Mouse (Mus musculus) layer of hippocampus, adult 8-10 months (tissue): ENCODE measurements at regions not wholly inside any gene's neighbourhood (a gene's known extent, or its start where the extent isn't known, plus 50 kb on each side); places are given as distances from the start of the nearest gene placed in this dataset.

Experiments used
- DNase-seq, 2 experiments: peaks; one replicate each; pipeline ENCODE4 v3.0.0; 2022; ENCODE audit warnings: low spot score in 2 of 2

DNA sequence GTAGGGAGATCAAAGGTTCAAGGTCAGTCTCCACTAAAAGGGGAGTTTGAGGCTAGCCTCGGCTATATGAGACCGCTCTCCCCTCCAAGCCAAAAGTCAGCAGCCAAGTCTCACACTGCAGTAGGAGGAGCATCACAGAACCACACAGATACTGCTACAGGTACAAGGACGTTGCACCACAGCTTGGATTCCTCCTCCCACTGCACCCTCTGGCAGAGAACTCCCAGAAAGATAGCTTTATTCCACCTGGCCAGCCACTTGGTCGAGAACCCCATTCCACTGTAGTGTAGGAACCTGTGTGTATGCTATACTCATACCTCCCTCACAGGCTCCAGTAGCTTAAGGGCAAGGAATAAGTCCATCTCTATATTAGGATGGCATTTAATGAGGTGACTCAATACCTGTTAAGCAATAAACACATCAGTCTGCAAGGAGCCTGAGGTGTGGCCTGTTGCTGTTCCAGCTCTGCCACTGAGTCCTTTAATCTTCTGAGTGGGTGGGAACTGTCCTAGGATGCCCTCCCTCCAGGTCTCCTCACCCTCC is 254.0 kb downstream of the Sox4 start:
- DNase-seq = no peak

DNA sequence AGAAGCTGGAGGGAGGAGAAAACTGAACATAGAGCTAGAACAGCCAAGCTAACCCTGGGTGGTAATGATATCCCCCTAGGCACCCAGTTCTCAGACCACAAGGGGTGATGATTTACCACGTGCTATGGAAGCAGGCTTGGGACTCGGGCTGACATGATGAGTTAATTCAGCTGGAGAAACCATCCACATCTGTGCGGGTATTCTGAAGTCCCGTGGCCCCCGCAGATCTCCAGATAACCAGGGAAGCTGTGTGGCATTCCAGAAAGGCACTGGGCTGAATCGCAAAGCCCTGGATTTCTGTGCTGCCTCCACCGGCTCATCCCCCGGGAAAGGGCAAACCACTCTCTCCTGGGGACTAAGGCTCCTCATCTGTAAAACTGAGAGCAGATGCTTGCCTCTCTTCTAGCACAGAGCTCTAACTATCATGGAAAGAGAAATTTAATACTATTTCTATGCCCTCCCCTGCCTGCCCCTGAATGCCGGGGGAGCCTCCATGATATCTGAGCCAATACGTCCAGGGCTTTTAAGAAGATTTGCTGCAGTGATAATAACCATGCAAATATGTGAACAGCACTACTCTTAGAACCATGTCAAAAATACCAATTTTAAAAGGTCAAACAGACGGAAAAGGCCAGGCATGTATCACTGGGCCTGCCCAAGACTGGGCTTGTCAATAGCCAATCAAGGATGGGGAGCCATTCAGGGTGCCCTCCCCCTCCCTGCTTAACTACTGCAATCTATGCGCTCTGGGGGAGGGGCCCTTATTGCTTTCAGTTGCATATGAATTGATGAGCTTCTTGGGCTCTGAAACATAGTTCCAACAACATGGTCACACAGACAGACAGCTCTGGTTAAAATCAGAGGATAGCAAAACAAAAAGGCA is 255.5 kb downstream of the Sox4 start:
- no peak for DNase-seq

DNA sequence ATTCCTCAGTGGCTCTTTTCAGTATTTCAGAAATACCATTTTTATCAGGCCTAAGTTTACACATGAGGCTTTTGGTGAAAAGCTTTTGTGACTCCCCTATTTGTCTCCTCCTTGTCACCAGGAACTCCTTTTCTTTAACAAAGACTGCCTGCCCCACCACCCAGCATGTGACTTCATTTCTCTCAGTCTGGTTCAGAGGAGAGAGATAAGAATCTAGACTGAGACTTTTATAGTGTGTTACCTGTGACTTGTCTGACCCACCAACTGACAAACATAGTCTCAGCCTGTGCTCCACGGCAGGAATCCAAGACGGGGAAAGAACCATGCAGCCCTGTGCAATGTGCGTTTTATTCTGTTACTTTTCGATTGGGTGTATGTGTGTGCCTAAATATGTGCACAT is 260.4 kb downstream of the Sox4 start:
- no peak for DNase-seq

DNA sequence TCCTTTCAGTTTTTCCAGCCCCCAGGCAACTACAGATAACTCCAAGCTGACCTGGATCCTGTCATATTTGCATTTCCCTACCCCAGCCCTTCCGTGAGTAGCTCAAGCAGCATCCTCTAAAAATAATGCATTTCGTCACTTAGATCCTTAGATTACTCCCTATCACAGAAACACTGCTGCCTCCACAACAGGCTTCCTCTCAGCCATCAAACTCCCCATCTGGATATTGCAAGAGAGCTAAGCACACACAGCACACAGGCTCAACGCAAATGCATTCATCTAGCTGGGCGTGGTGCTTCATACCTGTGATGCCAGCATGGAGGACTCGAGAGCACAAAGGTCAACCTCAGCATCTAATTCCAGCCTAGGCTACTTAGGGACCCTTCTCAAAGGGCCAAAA is 260.9 kb downstream of the Sox4 start:
- no peak for DNase-seq

DNA sequence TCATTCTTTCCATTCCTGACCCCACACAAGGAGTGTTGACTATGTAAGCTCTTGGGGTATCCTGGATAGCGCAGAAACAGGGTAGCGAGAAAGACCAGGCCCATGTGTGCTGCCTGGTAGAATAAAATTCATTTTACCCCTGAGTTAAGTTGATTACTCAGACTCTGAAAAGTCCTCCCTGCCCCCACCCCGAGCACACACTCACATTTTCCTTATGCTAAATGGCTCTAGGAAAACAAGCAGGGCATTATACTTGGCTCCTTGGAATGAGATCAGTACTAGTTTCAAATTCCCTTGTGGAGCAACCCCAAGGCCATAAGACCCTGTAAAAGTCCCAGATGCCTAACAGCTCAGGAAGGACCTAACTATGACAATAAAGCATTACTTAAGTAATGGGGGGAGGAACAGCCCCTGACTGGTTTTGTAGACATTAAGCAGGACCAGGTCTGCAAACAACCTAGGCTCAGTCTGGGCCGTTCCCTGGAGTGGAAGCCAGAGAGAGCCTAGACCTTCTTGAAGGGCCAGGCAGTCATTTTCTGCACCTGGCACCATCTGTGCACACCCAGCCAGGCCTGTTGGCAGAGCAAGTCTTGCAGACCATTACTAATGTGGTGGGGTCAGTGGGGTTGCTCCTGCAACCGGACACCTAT is 262.9 kb downstream of the Sox4 start:
- no peak for DNase-seq

DNA sequence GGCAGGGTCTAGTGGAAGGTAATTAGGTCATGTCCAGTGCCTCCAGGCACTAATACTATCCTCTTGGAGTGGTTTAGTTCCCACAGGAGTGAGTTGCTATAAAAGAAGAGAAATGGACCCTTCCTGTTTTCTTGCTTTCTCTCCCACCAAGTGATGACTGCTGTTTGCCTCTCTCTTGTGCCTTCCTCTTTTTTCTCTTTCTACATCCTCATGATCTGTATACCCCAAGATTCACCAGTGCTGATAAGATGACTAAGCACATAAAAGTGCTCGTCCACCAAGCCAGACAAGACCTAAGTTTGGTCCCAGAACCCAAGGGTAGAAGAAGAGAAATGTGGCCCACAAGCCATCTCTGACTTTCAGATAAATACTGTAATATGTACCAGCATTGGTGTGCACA is 265.7 kb downstream of the Sox4 start:
- no peak for DNase-seq

DNA sequence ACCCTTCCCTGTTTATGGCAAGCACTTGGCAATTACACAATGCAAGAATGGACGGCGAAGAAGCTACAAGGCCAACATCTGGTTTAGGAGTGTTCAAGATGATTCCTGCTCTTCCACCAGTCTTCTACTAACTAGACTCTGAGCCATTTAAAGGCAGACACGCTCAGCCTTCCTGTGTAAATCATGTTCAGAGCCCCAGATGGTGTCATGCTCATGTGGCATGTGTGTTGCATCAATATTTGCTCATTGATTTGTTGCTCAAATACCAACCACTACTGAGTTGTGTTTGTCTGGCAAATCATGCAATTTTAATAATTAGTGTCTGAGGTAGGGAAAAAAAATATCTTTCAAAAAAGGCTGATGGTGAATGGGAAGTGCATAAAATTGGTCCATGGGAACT is 269.2 kb downstream of the Sox4 start:
- no peak for DNase-seq

DNA sequence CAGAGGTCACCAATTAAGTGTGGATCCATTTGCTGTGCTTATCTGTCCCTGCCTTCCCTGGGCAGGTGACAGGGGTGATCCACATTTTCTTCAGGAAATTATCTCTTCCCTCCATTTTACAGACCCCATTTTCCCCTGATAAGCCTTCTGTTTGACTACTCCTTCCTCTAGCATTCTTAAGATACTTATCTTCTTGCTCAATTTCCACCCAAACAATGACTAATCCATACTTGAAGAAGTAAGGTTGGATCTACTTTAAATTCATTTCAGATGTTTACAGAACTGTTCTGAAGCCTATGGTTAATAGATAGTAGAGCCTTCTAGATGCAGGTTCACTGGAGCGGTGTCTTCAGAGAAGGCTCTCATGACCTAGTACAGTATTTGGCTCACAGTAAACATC is 273.2 kb downstream of the Sox4 start:
- DNase-seq = no peak

DNA sequence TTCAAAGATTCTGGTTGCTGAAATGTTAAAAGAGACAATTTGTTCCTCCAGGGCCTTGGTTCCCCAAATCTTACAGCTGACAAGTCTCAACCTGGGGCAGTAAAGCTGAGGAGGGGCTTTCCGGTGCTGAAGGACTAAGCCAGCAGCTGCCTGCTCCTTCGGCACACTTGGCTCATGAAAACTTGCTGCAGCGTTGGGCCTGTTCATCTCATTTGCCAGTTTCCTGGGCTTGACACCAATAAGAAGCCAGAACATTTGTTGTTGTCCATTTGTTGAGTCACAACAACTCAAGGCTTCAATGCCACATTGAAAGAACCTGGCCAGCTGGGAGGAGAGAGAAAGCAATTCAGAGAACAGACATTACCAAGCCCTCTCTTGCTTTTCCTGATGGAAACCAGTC is 279.9 kb downstream of the Sox4 start:
- DNase-seq = no peak

DNA sequence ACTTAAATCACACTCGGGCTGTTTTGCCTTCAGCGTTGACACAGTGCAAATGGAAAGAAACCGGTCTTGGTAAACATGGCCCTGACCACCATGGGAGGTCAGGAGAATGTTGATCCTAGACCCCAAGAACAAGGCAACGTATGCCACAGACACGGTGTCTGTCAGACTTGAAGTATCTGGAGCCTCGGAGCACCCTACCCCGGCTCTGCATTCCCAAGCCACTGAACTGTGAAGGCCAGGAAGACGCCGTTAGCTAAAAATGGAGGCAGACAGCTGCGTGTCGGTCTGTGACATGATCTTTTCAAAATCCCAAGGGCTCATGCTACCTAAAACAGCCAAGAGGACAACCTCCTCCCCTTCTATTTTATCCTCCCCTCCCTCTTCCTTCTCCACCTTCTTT is 282.0 kb downstream of the Sox4 start:
- DNase-seq = no peak

DNA sequence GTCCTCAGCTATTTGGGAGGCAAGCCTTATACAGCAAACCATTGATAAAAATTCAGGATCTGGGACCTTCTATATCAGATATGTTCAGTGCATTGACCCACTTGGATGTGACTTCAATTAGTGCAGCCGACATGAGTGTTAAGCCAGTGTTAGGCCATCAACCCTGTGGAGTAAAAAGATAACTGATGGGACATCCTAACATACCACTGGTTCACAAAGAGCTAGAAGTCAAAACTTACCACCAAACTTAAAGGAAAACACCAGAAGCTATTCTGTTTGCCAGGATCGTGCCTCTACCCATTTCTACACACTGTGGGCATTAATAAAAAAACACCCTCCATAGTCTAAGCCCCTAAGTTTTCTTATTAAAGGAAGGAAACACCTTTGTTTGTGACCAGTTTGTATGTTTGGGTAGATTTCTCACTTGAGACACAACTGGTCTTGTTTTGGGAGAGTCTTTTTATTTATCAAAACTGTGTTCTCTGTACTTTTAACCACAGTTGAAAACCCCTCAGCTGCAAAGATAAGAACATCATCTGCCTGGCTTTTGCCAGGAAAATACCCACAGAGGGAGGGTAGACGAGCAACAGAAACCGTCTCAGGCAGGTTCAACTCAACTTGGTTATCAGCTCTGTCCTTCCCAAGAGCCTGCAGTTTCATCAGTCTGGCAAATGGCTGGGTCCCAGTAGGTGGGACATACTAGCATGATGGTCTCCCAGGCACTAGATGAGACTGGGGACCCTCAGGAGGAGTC is 283.5 kb downstream of the Sox4 start:
- no peak for DNase-seq

DNA sequence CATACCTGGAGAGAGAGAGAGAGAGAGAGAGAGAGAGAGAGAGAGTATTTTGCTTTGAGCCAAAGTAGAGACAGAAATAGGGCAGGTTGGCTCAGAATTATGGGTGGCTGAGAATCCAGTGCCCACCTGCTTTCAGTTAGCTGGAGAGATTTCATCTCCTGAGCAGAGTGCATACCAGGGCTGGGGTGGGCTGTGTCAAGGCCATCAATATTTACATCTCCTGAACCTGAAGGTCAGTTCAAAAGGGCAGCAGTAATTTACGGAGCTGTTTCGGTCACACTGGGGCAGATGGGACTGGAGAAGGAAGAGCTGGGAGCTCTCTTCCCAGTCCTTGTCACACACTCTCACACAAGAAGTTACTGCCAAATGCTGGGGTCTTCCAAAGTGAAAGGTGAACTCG is 286.7 kb downstream of the Sox4 start:
- DNase-seq = no peak

DNA sequence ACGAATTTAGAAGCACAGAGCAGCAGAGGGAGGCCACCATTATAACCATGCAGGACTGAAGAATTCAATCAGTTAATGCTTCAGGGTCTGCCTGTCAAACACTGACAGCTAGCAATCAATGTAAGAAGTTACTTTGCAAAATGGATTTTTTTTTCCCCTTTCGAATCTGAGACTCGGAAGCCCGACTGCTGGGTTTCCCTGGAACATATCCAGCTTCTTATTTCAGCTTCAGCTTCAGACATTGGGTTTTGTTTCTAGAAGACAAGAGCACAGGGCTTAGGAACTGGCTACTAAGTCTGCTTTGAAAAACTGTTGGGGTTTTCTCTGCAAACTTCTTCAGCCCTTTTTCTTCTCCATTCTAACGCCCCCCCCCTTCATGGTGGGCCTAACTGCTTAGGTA is 288.4 kb downstream of the Sox4 start:
- DNase-seq = no peak

DNA sequence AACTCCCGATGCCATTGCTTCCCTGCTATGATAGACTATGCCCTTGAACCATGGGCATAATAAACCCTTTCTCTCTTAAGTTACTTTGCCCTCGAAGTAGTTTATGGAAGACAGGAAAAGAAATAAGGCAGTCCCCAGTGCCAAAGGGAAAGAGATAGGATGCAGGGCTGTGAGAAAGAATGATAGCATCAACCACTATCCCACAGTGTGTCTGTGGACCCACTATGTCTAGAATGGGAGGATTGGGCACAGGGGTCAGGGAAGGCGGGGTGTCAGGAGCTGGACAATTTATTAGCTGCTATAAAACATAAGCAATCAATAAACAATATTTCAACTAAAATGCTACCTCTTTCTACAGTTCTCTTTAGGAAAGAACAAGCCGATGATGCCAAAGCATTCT is 288.8 kb downstream of the Sox4 start:
- DNase-seq = no peak

DNA sequence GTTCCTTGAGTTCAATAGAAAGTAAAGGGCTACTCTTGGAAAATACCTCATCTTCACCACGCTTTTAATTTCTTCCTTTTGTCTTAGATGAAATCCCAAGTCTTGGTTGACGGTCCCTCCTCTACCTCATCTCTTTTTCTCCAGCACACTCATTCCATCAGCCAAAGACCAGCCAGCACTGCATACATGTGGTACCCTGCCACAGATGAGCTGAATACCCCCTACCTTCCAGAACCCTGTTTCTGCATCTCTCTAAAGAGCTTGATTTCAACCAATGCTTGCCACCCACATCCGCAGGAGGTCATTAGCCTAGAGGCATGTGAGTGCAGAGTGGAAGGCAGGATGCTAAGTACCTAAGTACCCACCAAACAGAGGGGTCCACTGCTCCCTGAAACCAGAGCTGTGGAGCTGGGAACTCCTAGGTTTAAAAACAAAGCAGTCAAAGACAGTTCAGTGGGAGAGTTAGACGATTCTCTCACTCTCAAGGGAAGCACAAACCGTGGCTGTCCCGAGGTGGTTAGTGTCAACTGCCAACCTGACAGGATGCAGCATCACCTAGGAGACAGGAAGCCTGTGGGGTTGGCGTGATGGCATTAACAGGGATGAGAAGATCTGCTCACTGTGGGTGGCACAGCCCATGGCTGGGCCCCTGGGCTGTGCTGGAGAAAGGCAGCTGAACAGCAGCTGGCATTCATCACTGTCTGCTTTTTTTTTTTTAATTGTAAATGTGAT is 289.4 kb downstream of the Sox4 start:
- DNase-seq = no peak

DNA sequence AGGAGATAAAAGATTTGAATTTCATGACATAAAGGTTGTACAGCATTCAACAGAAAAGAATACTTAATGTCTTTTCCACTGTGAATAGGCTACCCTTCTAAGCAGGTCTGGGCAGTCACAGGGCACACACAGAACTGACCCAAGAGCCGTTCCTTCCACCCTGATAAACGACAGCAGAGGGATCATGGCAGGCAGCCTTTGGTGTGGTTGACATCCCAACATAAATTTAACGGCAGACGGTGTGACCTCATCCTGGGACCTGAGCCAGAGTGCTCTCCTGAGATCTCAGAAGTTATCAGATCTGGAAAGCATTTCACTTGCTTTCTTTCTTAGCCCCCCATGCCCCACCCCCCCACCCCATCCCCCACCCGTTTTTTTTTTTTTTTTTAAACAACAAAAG is 290.1 kb downstream of the Sox4 start:
- DNase-seq = no peak

DNA sequence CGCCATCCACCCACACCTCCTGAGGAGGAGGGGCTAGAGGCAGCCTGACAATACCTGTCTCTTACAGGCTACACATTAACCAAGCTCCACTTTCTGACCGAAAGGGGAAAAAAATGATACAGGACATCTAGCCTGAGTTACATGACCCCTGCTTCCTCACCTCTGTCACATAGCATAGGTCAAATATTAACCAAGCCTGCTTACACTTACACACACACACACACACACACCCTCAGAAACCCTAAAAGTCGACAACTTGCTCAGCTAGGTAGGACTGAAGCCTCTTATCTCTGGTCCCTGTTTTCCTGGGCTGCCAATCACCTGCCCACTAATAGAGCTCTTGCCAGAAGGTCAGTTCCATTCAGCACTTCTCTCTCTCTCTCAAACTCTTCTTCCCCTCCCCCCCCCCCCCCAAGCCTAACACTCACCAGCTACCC is 291.2 kb downstream of the Sox4 start:
- no peak for DNase-seq

DNA sequence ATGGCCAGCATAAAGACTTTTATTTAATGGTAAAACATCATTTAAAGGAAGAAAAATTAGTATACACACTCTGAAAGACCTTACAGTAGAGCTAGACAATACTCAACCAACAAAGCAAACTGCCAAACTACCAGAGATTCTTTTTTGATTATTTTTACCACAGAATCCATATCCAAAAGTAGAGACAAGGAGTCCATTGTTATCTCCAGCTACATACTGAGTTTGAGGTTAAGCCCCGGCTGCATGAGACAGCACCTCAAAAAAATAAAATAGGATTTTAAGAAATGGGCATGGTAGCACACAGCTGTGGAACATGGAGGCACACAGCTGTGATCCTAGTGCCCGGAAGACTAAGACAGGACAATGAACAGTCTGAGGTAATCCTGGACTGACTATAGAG is 293.4 kb downstream of the Sox4 start:
- DNase-seq = no peak

DNA sequence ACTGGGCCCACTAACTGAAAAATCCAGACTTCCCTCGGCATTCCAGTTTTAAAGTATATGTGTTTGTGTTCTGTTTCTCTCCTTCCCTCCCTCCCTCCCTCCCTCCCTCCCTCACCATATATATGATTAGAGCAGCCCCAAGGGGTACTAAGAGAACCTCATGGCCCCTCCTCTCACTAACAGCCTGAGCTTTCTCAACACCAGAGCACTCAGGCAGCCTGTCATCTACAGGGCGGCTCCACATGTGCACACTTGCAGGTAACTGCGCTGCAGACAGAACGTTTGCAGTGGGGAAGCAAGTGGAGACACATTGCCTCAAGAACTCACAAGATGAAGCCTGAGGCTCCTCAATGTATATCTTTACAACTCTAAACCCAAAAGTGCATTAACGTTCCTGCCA is 294.9 kb downstream of the Sox4 start:
- no peak for DNase-seq

DNA sequence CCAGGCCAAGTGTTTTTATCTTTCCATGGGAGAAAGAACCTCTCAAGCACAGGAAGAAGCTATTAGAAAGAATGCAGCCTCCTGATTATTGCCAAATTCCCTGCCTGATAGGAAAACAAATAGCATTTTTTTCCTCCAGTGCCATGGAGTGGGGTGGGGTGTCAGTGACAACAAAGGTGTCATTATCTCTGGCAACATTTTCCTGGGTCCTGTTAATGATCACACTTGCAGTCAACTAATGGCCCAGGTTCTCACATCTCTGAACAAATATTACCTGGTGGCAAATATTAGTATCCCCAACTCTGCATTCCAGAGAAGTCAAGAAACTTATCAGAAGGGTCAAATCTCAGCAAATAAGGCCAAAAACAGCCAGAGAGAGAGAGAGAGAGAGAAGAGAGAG is 298.6 kb downstream of the Sox4 start:
- no peak for DNase-seq

DNA sequence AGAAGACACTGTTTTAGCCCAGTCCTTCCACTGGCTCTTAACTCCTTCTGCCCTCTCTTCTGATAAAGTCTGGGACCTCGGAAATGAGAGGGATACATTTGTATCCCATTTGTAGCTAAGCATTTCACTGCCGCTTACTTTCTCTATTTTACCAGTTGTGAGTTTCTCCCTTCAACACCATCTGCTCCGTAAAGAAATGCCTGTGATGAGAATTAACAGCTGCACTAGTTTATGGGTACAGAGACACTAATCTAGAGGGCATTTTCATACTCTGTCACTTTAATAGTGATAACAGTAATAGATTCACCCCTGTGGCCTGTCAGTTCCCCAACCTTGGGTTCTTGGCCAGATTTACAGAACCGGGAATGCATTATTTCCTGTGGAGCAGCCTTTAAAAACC is 300.2 kb downstream of the Sox4 start:
- no peak for DNase-seq
